Mouse (Mus musculus) ES-E14 (cell line): ENCODE results near the gene Cdipt. TPM values are rescaled to one million over a fixed set of nuclear protein-coding genes. Genes with fewer than 3 reads are reported as not detected.

Source experiments
- DNase-seq: peaks from one replicate; pipeline ENCODE4 v3.0.0-alpha.2; 2013; ENCODE audit warnings: low read depth, low spot score
- H3K27ac ChIP-seq: 2 replicates; pipeline ENCODE4 v1.5.1; 2012; ENCODE audit warnings: low read depth, mild to moderate bottlenecking, low read length, moderate library complexity, mixed read lengths; ENCODE audit not compliant: poor library complexity, insufficient read depth, severe bottlenecking
- H3K36me3 ChIP-seq: 2 replicates; pipeline ENCODE4 v1.6.1; 2012; ENCODE audit warnings: mild to moderate bottlenecking, low read length, moderate library complexity, mixed read lengths; ENCODE audit not compliant: control insufficient read depth, poor library complexity, insufficient read depth, severe bottlenecking
- H3K4me1 ChIP-seq, 2 experiments: fragments of 150-350 bp in 1 of 2; sonication (generic) in 1 of 2; 2 replicates each; pipeline ENCODE4 v1.6.1; 2012; ENCODE audit warnings: low read length in 2 of 2, mild to moderate bottlenecking in 1 of 2, mixed read lengths in 1 of 2; ENCODE audit not compliant: control insufficient read depth in 2 of 2, insufficient read depth in 2 of 2, poor library complexity in 1 of 2
- H3K4me3 ChIP-seq, 2 experiments: fragments of 150-350 bp in 1 of 2; sonication (generic) in 1 of 2; 2 replicates each; pipeline ENCODE4 v1.5.1; 2012; ENCODE audit warnings: low read length in 2 of 2, low read depth in 1 of 2, mild to moderate bottlenecking in 1 of 2, mixed read lengths in 1 of 2; ENCODE audit not compliant: insufficient read depth in 1 of 2, poor library complexity in 1 of 2, severe bottlenecking in 1 of 2
- H3K9ac ChIP-seq: 2 replicates; pipeline ENCODE4 v1.6.1; 2012; ENCODE audit warnings: low read depth, mild to moderate bottlenecking, low read length, mixed read lengths; ENCODE audit not compliant: poor library complexity, insufficient read depth, severe bottlenecking
- H3K9me3 ChIP-seq: fragments of 150-350 bp; sonication (generic); 2 replicates; pipeline ENCODE4 v1.6.1; 2012; ENCODE audit warnings: low read depth, mild to moderate bottlenecking, low read length; ENCODE audit not compliant: control insufficient read depth, insufficient read depth
- CHD2 ChIP-seq: IDR thresholded peaks from 2 replicates; pipeline ENCODE4 v1.6.1; 2014; ENCODE audit warnings: mild to moderate bottlenecking, low read depth, low read length, inconsistent platforms
- HCFC1 ChIP-seq: IDR thresholded peaks from 2 replicates; pipeline ENCODE4 v1.6.1; 2012; ENCODE audit warnings: low read length, inconsistent platforms, borderline replicate concordance; ENCODE audit not compliant: insufficient read depth
- MAFK ChIP-seq: IDR thresholded peaks from 2 replicates; pipeline ENCODE4 v1.6.1; 2014; ENCODE audit warnings: mild to moderate bottlenecking, low read depth, low read length, inconsistent platforms; ENCODE audit not compliant: insufficient read depth
- ZC3H11A ChIP-seq: IDR thresholded peaks from 2 replicates; pipeline ENCODE4 v1.6.1; 2012; ENCODE audit warnings: low read depth, mild to moderate bottlenecking, inconsistent platforms, low read length, borderline replicate concordance
- ZNF384 ChIP-seq: IDR thresholded peaks from 2 replicates; pipeline ENCODE4 v1.6.1; 2012; ENCODE audit warnings: low read depth, low read length, inconsistent platforms
- in situ Hi-C, 2 experiments: fragments of 600-800 bp; cut with MboI; formaldehyde crosslinking; loops; one replicate each; pipeline ENCODE4 v1.15.1; 2025; ENCODE audit warnings: low sequenced_read_pairs in 2 of 2, inconsistent platforms in 1 of 2; ENCODE audit not compliant: unreplicated experiment in 2 of 2
- total RNA-seq: library from RNA; depleted of rRNA; stranded (reverse); fragments of 300-350 nt; gene quantifications from 2 replicates; pipeline ENCODE4 v1.2.3, GENCODE M21; 2012

The Cdipt gene
- total RNA-seq, 1 experiment = 106 TPM

GRCm38 (mm10) chr7:126941171-126941570, 34.5 kb upstream of the Cdipt start:
- Histone ChIP-seq H3K9me3 (no peaks in the 10 kb centered on the region), H3K9ac (no peak overlapping the region), H3K36me3 (peaks cover 9% of the 10 kb centered on the region; the same call in 1 of the 2 replicates)

GRCm38 (mm10) chr7:126941801-126942200, 33.9 kb upstream of the Cdipt start:
- Histone ChIP-seq H3K4me3 (no peak overlapping the region), H3K9ac (no peak overlapping the region), H3K27ac (no peak overlapping the region), H3K4me1 (peaks cover 0 to 15% of the 10 kb centered on the region in 2 experiments; a peak in 1 of 4 replicates), H3K9me3 (no peaks in the 10 kb centered on the region), H3K36me3 (peaks cover 9% of the 10 kb centered on the region; the same call in 1 of the 2 replicates)
- in situ Hi-C loops = no loop called here
- no peak for DNase-seq
- TF ChIP-seq MAFK (no peak), ZNF384 (no peak)

More at GRCm38 (mm10) chr7:126941171-126941570, 34.5 kb upstream of the Cdipt start:
- Histone ChIP-seq H3K27ac (no peak overlapping the region), H3K4me1 (peaks cover 0 to 15% of the 10 kb centered on the region in 2 experiments; a peak in 1 of 4 replicates), H3K4me3 (no peak overlapping the region)
- TF ChIP-seq CHD2 (no peak), HCFC1 (no peak)
- in situ Hi-C loops = no loop called here
- no peak for DNase-seq

- TF ChIP-seq CHD2 = no peak
- TF ChIP-seq MAFK = no peak
- TF ChIP-seq HCFC1 = no peak
- H3K4me1 ChIP-seq = peaks cover 0 to 13% of the 10 kb centered on the region in 2 experiments; a peak in 1 of 4 replicates
- H3K9me3 ChIP-seq = no peaks in the 10 kb centered on the region
- no peak overlapping the region for H3K27ac ChIP-seq
- peaks cover 7% of the 10 kb centered on the region; the same call in 1 of the 2 replicates for H3K36me3 ChIP-seq
- H3K4me3 ChIP-seq = no peak overlapping the region
- no peak overlapping the region for H3K9ac ChIP-seq
- in situ Hi-C loops = no loop called here
- DNase-seq = no peak
Measured at GRCm38 (mm10) chr7:126946530-126946929, 29.2 kb upstream of the Cdipt start.

- H3K9ac ChIP-seq = no peak overlapping the region
- H3K27ac ChIP-seq = no peak overlapping the region
- H3K4me1 ChIP-seq = peaks cover 0 to 12% of the 10 kb centered on the region in 2 experiments; a peak in 1 of 4 replicates
- H3K9me3 ChIP-seq = no peaks in the 10 kb centered on the region
- DNase-seq = no peak
- TF ChIP-seq HCFC1 = no peak
- no peak for TF ChIP-seq MAFK
- no peak for TF ChIP-seq CHD2
- TF ChIP-seq ZC3H11A = no peak
- no peak for TF ChIP-seq ZNF384
- H3K4me3 ChIP-seq = no peak overlapping the region
- H3K36me3 ChIP-seq = no peaks in the 10 kb centered on the region; the same call in 1 of the 2 replicates
- in situ Hi-C loops = no loop called here
Measured at GRCm38 (mm10) chr7:126948626-126949025, 27.1 kb upstream of the Cdipt start.

GRCm38 (mm10) chr7:126949403-126949792, 26.3 kb upstream of the Cdipt start, which contains the start of gene Asphd1:
Gene Asphd1 (minus strand): TSS chr7:126949582.
- in situ Hi-C loops = no loop called here
- TF ChIP-seq HCFC1 = peak; percentile 30; the same call in 1 of the 2 replicates
- no peak for TF ChIP-seq MAFK
- peak within 1 kb of the TSS; percentile 71 to 76 for H3K4me3 ChIP-seq
- no peak within 1 kb of the TSS for H3K27ac ChIP-seq
- H3K36me3 ChIP-seq = no peaks in the 10 kb centered on the region; the same call in 1 of the 2 replicates
- peak within 1 kb of the TSS; percentile 53 for H3K9ac ChIP-seq
- no peak for DNase-seq
- no peaks in the 10 kb centered on the region for H3K9me3 ChIP-seq
- H3K4me1 ChIP-seq = peaks cover 0 to 12% of the 10 kb centered on the region in 2 experiments; a peak in 1 of 4 replicates
